Mouse (Mus musculus) stomach, embryonic 16.5 days (tissue): ENCODE measurements at regions not wholly inside any gene's neighbourhood (a gene's known extent, or its start where the extent isn't known, plus 50 kb on each side); places are given as distances from the start of the nearest gene placed in this dataset.

Experiments
- ATAC-seq: fragments of 200-750 bp; cut with Nextera tagmentation; 2 replicates; pipeline ENCODE4 v1.8.0; 2017; ENCODE audit warnings: moderate number of reproducible peaks, moderate TSS enrichment; ENCODE audit not compliant: insufficient read depth, low FRiP score
- H3K27ac ChIP-seq: fragments of 300-500 bp; sonication (generic); 2 replicates; pipeline ENCODE4 v1.5.1; 2014; ENCODE audit warnings: low read length
- H3K27me3 ChIP-seq: fragments of 300-500 bp; sonication (generic); 2 replicates; pipeline ENCODE4 v1.6.1; 2014; ENCODE audit warnings: low read length, control low read depth, mixed read lengths; ENCODE audit not compliant: control insufficient read depth, insufficient read depth
- H3K36me3 ChIP-seq: fragments of 300-500 bp; sonication (generic); 2 replicates; pipeline ENCODE4 v1.6.1; 2014; ENCODE audit warnings: low read length; ENCODE audit not compliant: control insufficient read depth, insufficient read depth
- H3K4me1 ChIP-seq: fragments of 300-500 bp; sonication (generic); 2 replicates; pipeline ENCODE4 v1.6.1; 2014; ENCODE audit warnings: low read length, control low read depth, mixed read lengths; ENCODE audit not compliant: control insufficient read depth, insufficient read depth
- H3K4me2 ChIP-seq: fragments of 300-500 bp; sonication (generic); 2 replicates; pipeline ENCODE4 v1.6.1; 2014; ENCODE audit warnings: low read depth, low read length, mixed read lengths
- H3K4me3 ChIP-seq: fragments of 300-500 bp; sonication (generic); replicated peaks from 2 replicates; pipeline ENCODE4 v1.5.1; 2014; ENCODE audit warnings: mild to moderate bottlenecking, low read length
- H3K9ac ChIP-seq: fragments of 300-500 bp; sonication (generic); 2 replicates; pipeline ENCODE4 v1.6.1; 2014; ENCODE audit warnings: low read length
- H3K9me3 ChIP-seq: fragments of 300-500 bp; sonication (generic); replicated peaks from 2 replicates; pipeline ENCODE4 v1.6.1; 2016; ENCODE audit warnings: low read length, control low read depth; ENCODE audit not compliant: control insufficient read depth
- WGBS: fragments of 180-500 bp; shearing (Covaris S2); extraction: QIAGEN DNeasy Blood & Tissue Kit; methylation state at CpG from one replicate; pipeline ENCODE4 v1.1.7; 2014; 5-methylcytosine and 5-hydroxymethylcytosine counted together

GRCm38 (mm10) chr9:118255200-118255733 lies 105.3 kb upstream of the Cmc1 start:
- Histone ChIP-seq H3K9ac (no peak overlapping the region), H3K4me1 (no peaks in the 10 kb centered on the region), H3K4me2 (no peak overlapping the region), H3K9me3 (no peaks in the 10 kb centered on the region), H3K27ac (no peak overlapping the region), H3K27me3 (no peaks in the 10 kb centered on the region), H3K36me3 (no peaks in the 10 kb centered on the region), H3K4me3 (no peak overlapping the region)
- ATAC-seq: no peak
- 55% methylated on average over 9 of the region's 9 CpGs for WGBS

DNA sequence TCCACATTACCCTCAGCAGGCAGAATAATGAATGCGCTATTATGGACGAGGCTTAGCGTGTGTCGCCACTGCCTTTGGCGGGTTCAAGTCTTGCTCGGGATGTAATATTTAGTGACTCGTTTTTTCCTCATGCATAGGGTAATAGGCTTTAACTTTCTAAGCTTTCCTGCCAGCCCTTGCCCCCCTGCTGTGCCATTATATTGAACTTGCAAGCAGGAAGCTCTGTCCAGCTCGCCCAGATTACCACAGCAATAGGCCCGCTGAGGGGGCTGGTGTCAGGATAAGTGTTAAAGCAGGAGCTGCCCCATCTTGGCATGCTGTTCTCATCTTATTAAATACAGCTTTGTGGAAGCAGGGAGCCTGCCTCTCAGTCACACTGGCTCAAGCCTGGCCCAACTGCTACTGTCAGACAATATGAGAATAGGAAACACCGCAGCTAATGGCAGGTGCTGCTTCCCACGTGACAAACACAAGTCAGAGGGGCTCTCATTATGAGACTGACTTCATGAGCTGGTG lies 105.8 kb upstream of the Cmc1 start:
- H3K9ac ChIP-seq: no peak overlapping the region
- no peaks in the 10 kb centered on the region for H3K4me1 ChIP-seq
- no peak overlapping the region for H3K4me3 ChIP-seq
- H3K27ac ChIP-seq: no peak overlapping the region
- no peaks in the 10 kb centered on the region for H3K27me3 ChIP-seq
- no peak overlapping the region for H3K4me2 ChIP-seq
- H3K9me3 ChIP-seq: no peaks in the 10 kb centered on the region
- no peaks in the 10 kb centered on the region for H3K36me3 ChIP-seq
- no peak for ATAC-seq
- WGBS: 33% methylated on average over 11 of the region's 11 CpGs

- H3K36me3 ChIP-seq: no peaks in the 10 kb centered on the region
- H3K4me3 ChIP-seq: no peak overlapping the region
- no peak overlapping the region for H3K9ac ChIP-seq
- H3K27me3 ChIP-seq: no peaks in the 10 kb centered on the region
- H3K4me2 ChIP-seq: no peak overlapping the region
- 60% methylated on average over 5 of the region's 5 CpGs for WGBS
- H3K27ac ChIP-seq: no peak overlapping the region
- ATAC-seq: no peak
- H3K4me1 ChIP-seq: no peaks in the 10 kb centered on the region
- H3K9me3 ChIP-seq: no peaks in the 10 kb centered on the region
Measured at GRCm38 (mm10) chr9:118266298-118266697, 116.3 kb upstream of the Cmc1 start.

DNA sequence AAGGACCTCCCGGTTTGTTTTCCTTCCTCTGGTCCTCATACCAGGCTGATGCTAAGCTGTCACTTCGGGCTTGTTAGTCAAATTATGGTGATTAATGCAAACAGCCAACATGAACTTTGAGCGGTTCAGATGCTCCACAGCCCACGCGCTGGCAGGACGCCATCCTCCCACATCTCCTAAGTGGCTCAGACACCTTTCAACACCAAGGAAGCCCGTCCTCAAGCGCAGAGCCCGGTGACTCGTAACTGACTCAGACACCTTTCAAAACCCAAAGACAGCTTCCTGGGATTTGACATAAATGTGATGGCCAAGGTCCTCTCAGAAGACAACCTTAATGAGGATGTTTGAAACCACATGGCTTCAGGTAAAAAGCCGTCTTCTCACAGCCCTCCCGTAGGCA lies 121.7 kb upstream of the Cmc1 start:
- ATAC-seq: no peak
- H3K36me3 ChIP-seq: no peaks in the 10 kb centered on the region
- H3K4me1 ChIP-seq: no peaks in the 10 kb centered on the region
- H3K9me3 ChIP-seq: no peaks in the 10 kb centered on the region
- WGBS: 69% methylated on average over 12 of the region's 12 CpGs
- no peak overlapping the region for H3K4me3 ChIP-seq
- H3K9ac ChIP-seq: no peak overlapping the region
- H3K27me3 ChIP-seq: no peaks in the 10 kb centered on the region
- H3K27ac ChIP-seq: no peak overlapping the region
- no peak overlapping the region for H3K4me2 ChIP-seq

- 42% methylated on average over 11 of the region's 11 CpGs for WGBS
- Histone ChIP-seq H3K27me3 (no peaks in the 10 kb centered on the region), H3K9me3 (no peaks in the 10 kb centered on the region), H3K36me3 (no peaks in the 10 kb centered on the region), H3K4me3 (no peak overlapping the region), H3K9ac (no peak overlapping the region), H3K4me1 (no peaks in the 10 kb centered on the region), H3K4me2 (no peak overlapping the region), H3K27ac (no peak overlapping the region)
- no peak for ATAC-seq
Measured at GRCm38 (mm10) chr9:118272713-118273407, 122.9 kb upstream of the Cmc1 start.

GRCm38 (mm10) chr9:118285481-118285880 lies 135.5 kb upstream of the Cmc1 start:
- WGBS: 61% methylated on average over 3 of the region's 3 CpGs
- no peaks in the 10 kb centered on the region for H3K4me1 ChIP-seq

DNA sequence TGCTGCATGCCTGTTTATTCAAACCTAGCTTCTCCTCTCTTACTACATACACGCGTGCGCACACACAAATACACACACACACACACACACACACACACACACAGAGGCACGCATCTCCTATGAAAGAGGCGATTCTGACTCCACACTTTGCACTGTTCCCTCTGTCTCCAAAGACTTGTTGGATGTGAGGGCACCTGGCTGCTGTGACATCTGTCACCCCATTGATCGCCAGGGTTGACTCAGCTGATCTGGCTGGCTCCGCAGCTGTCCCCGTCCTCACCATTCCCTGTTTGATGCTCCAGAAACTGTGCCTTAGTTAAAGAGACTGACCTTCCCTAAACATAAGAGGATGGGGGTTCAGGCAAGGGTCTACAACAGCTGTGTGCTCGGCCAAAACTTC lies 137.6 kb upstream of the Cmc1 start:
- no peak for ATAC-seq
- WGBS: 74% methylated on average over 9 of the region's 9 CpGs
- H3K4me2 ChIP-seq: no peak overlapping the region
- H3K27me3 ChIP-seq: no peaks in the 10 kb centered on the region
- H3K27ac ChIP-seq: no peak overlapping the region
- H3K4me3 ChIP-seq: no peak overlapping the region
- no peaks in the 10 kb centered on the region for H3K36me3 ChIP-seq
- H3K4me1 ChIP-seq: no peaks in the 10 kb centered on the region
- H3K9ac ChIP-seq: no peak overlapping the region
- no peaks in the 10 kb centered on the region for H3K9me3 ChIP-seq

More at GRCm38 (mm10) chr9:118285481-118285880, 135.5 kb upstream of the Cmc1 start:
- Histone ChIP-seq H3K27me3 (no peaks in the 10 kb centered on the region), H3K4me3 (no peak overlapping the region), H3K36me3 (no peaks in the 10 kb centered on the region), H3K9me3 (no peaks in the 10 kb centered on the region), H3K4me2 (no peak overlapping the region), H3K27ac (no peak overlapping the region), H3K9ac (no peak overlapping the region)
- no peak for ATAC-seq

- Histone ChIP-seq H3K4me2 (no peak overlapping the region), H3K9ac (no peak overlapping the region), H3K27me3 (no peaks in the 10 kb centered on the region), H3K4me1 (no peaks in the 10 kb centered on the region), H3K27ac (no peak overlapping the region), H3K9me3 (no peaks in the 10 kb centered on the region), H3K36me3 (no peaks in the 10 kb centered on the region), H3K4me3 (no peak overlapping the region)
- 88% methylated on average over 10 of the region's 10 CpGs for WGBS
- no peak for ATAC-seq
Measured at GRCm38 (mm10) chr9:118292836-118293235, 142.9 kb upstream of the Cmc1 start.

- Histone ChIP-seq H3K36me3 (no peaks in the 10 kb centered on the region), H3K9ac (no peak overlapping the region), H3K27me3 (no peaks in the 10 kb centered on the region), H3K4me2 (no peak overlapping the region), H3K4me3 (no peak overlapping the region), H3K4me1 (no peaks in the 10 kb centered on the region), H3K27ac (no peak overlapping the region), H3K9me3 (no peaks in the 10 kb centered on the region)
- WGBS: 70% methylated on average over 8 of the region's 8 CpGs
- ATAC-seq: no peak
Measured at GRCm38 (mm10) chr9:118294011-118294410, 144.0 kb upstream of the Cmc1 start.
